Mouse (Mus musculus) thymus, adult 2 months (tissue): ENCODE measurements at regions not wholly inside any gene's neighbourhood (a gene's known extent, or its start where the extent isn't known, plus 50 kb on each side); places are given as distances from the start of the nearest gene placed in this dataset.

Source experiments
- CTCF ChIP-seq: fragments of 200-500 bp; IDR thresholded peaks from 2 replicates; pipeline ENCODE4 v1.5.1; 2012; ENCODE audit warnings: mild to moderate bottlenecking, control low read depth, low read length, moderate library complexity, borderline replicate concordance; ENCODE audit not compliant: control insufficient read depth, poor library complexity, insufficient read depth; ENCODE audit errors: extremely low read depth
- POLR2A ChIP-seq: fragments of 200-500 bp; IDR thresholded peaks from 2 replicates; pipeline ENCODE4 v1.6.1; 2012; ENCODE audit warnings: mild to moderate bottlenecking, low read length, control low read depth, moderate library complexity; ENCODE audit not compliant: control insufficient read depth, poor library complexity, insufficient read depth; ENCODE audit errors: extremely low read depth

- TF ChIP-seq POLR2A = no peak
- TF ChIP-seq CTCF = no peak
These were observed 86.9 kb upstream of the Tmtc1 start for GRCm38 (mm10) chr6:148531068-148531467.
